Mouse (Mus musculus) CH12.LX (cell line): ENCODE measurements around the gene Gtf2f1. TPM values are rescaled to one million over a fixed set of nuclear protein-coding genes. Genes with fewer than 3 reads are reported as not detected.

ENCODE experiments used
- DNase-seq: peaks from one replicate; pipeline ENCODE4 v3.0.0-alpha.2; 2013; ENCODE audit errors: extremely low read depth
- H3K27ac ChIP-seq: 2 replicates; pipeline ENCODE4 v1.5.1; 2012; ENCODE audit warnings: low read depth, mild to moderate bottlenecking, control low read depth, moderate library complexity; ENCODE audit not compliant: insufficient read depth
- H3K27me3 ChIP-seq: replicated peaks from 2 replicates; pipeline ENCODE3; 2012; ENCODE audit warnings: inconsistent platforms
- H3K36me3 ChIP-seq, 2 experiments: replicated peaks in 1 of 2; 2 replicates each; pipeline versions ENCODE3 to v1.6.1; 2012; ENCODE audit warnings: inconsistent platforms in 1 of 2, low read length in 1 of 2, mild to moderate bottlenecking in 1 of 2, mixed read lengths in 1 of 2, moderate library complexity in 1 of 2; ENCODE audit not compliant: control insufficient read depth in 1 of 2, insufficient read depth in 1 of 2
- H3K4me1 ChIP-seq, 2 experiments: 2 replicates each; pipeline ENCODE4 v1.6.1; 2012; ENCODE audit warnings: inconsistent platforms in 1 of 2, moderate library complexity in 1 of 2; ENCODE audit not compliant: insufficient read depth in 2 of 2, control insufficient read depth in 1 of 2
- H3K4me2 ChIP-seq: 2 replicates; pipeline ENCODE4 v1.6.1; 2012; ENCODE audit warnings: low read depth, mild to moderate bottlenecking, control low read depth; ENCODE audit not compliant: poor library complexity, insufficient read depth, severe bottlenecking
- H3K4me3 ChIP-seq, 3 experiments: fragments of 150-350 bp in 1 of 3; sonication (generic) in 1 of 3; replicated peaks in 1 of 3; 2 replicates each; pipeline versions ENCODE3 to v1.5.1; 2011 to 2012; ENCODE audit warnings: low read depth in 2 of 3, low read length in 2 of 3, mild to moderate bottlenecking in 2 of 3, moderate library complexity in 2 of 3, control low read depth in 1 of 3, improper control_type of control experiment in 1 of 3, inconsistent platforms in 1 of 3, mixed read lengths in 1 of 3; ENCODE audit not compliant: poor library complexity in 1 of 3
- H3K79me2 ChIP-seq: replicated peaks from 2 replicates; pipeline ENCODE4 v1.6.1; 2012; ENCODE audit warnings: mild to moderate bottlenecking, moderate library complexity; ENCODE audit not compliant: control insufficient read depth, poor library complexity, insufficient read depth, severe bottlenecking; ENCODE audit errors: extremely low read depth
- H3K9ac ChIP-seq: 2 replicates; pipeline ENCODE4 v1.6.1; 2012; ENCODE audit warnings: low read depth, mild to moderate bottlenecking, control low read depth, moderate library complexity; ENCODE audit not compliant: insufficient read depth
- H3K9me3 ChIP-seq: replicated peaks from 2 replicates; pipeline ENCODE3; 2012; ENCODE audit warnings: low read length, inconsistent platforms, mixed read lengths
- BHLHE40 ChIP-seq: IDR thresholded peaks from 2 replicates; pipeline ENCODE4 v1.6.1; 2011; ENCODE audit warnings: mild to moderate bottlenecking, low read depth, low read length, improper control_type of control experiment
- CHD1 ChIP-seq: IDR thresholded peaks from 2 replicates; pipeline ENCODE4 v1.6.1; 2012; ENCODE audit warnings: low read depth, low read length, improper control_type of control experiment, inconsistent platforms
- ELF1 ChIP-seq: IDR thresholded peaks from 2 replicates; pipeline ENCODE4 v1.6.1; 2014; ENCODE audit warnings: low read depth, mild to moderate bottlenecking, inconsistent platforms, low read length, improper control_type of control experiment
- HCFC1 ChIP-seq: IDR thresholded peaks from 2 replicates; pipeline ENCODE4 v1.6.1; 2012; ENCODE audit warnings: low read depth, mild to moderate bottlenecking, inconsistent platforms, low read length, improper control_type of control experiment
- MAZ ChIP-seq: IDR thresholded peaks from 2 replicates; pipeline ENCODE4 v1.6.1; 2012; ENCODE audit warnings: low read depth, mild to moderate bottlenecking, inconsistent platforms, low read length, improper control_type of control experiment, moderate library complexity
- MEF2A ChIP-seq: IDR thresholded peaks from 2 replicates; pipeline ENCODE4 v1.6.1; 2014; ENCODE audit warnings: low read depth, mild to moderate bottlenecking, inconsistent platforms, low read length, improper control_type of control experiment, borderline replicate concordance
- MXI1 ChIP-seq: IDR thresholded peaks from 2 replicates; pipeline ENCODE4 v1.6.1; 2011; ENCODE audit warnings: mild to moderate bottlenecking, low read depth, low read length, improper control_type of control experiment
- NELFE ChIP-seq: IDR thresholded peaks from 2 replicates; pipeline ENCODE4 v1.6.1; 2011; ENCODE audit warnings: low read depth, low read length, improper control_type of control experiment
- NRF1 ChIP-seq: IDR thresholded peaks from 2 replicates; pipeline ENCODE4 v1.6.1; 2014; ENCODE audit warnings: low read depth, mild to moderate bottlenecking, inconsistent platforms, low read length, improper control_type of control experiment, moderate library complexity
- PAX5 ChIP-seq: IDR thresholded peaks from 2 replicates; pipeline ENCODE4 v1.6.1; 2012; ENCODE audit warnings: low read length, inconsistent platforms, mixed read lengths
- RAD21 ChIP-seq: IDR thresholded peaks from 2 replicates; pipeline ENCODE4 v1.6.1; 2011; ENCODE audit warnings: low read depth, mild to moderate bottlenecking, low read length, improper control_type of control experiment, moderate library complexity
- RCOR1 ChIP-seq: conservative IDR thresholded peaks from 2 replicates; pipeline ENCODE4 v1.6.1; 2012; ENCODE audit warnings: low read depth, mild to moderate bottlenecking, inconsistent platforms, low read length, improper control_type of control experiment
- SMC3 ChIP-seq: IDR thresholded peaks from 2 replicates; pipeline ENCODE4 v1.6.1; 2011; ENCODE audit warnings: low read depth, low read length, improper control_type of control experiment
- TBP ChIP-seq: conservative IDR thresholded peaks from 2 replicates; pipeline ENCODE4 v1.6.1; 2011; ENCODE audit warnings: low read depth, low read length, improper control_type of control experiment
- TCF12 ChIP-seq: IDR thresholded peaks from 2 replicates; pipeline ENCODE4 v1.6.1; 2014; ENCODE audit warnings: low read depth, mild to moderate bottlenecking, inconsistent platforms, low read length, improper control_type of control experiment
- USF2 ChIP-seq: conservative IDR thresholded peaks from 2 replicates; pipeline ENCODE4 v1.6.1; 2011; ENCODE audit warnings: low read depth, low read length, improper control_type of control experiment
- dilution Hi-C: fragments of 300-500 bp; cut with MboI; formaldehyde crosslinking; loops from 2 replicates; pipeline ENCODE4 v1.14.3; 2020; ENCODE audit warnings: low sequenced_read_pairs; ENCODE audit not compliant: extremely low pct_unique_long_range_greater_than_20kb, extremely low pct_ligation_motif_present
- in situ Hi-C: fragments of 300-500 bp; cut with MboI; formaldehyde crosslinking; loops from 3 replicates; pipeline ENCODE4 v1.14.3; 2019; ENCODE audit warnings: low sequenced_read_pairs, low pct_ligation_motif_present, low pct_unique_long_range_greater_than_20kb, mixed read lengths
- polyA plus RNA-seq: library from polyadenylated mRNA; unstranded; fragments of >175 nt; gene quantifications from 2 replicates; pipeline ENCODE4 v1.2.1, GENCODE M21; 2012; ENCODE audit warnings: low read depth; ENCODE audit not compliant: insufficient read length
- total RNA-seq, 2 experiments: library from RNA; depleted of rRNA; stranded (reverse); fragments of 300-350 nt in 1 of 2; fragments of >200 nt in 1 of 2; gene quantifications; 2 replicates each; pipeline ENCODE4 v1.2.3; 2012 to 2014

Gene Gtf2f1
- total and polyA plus RNA-seq, 3 experiments = 50.5 to 109 (median 80.4) TPM

DNA sequence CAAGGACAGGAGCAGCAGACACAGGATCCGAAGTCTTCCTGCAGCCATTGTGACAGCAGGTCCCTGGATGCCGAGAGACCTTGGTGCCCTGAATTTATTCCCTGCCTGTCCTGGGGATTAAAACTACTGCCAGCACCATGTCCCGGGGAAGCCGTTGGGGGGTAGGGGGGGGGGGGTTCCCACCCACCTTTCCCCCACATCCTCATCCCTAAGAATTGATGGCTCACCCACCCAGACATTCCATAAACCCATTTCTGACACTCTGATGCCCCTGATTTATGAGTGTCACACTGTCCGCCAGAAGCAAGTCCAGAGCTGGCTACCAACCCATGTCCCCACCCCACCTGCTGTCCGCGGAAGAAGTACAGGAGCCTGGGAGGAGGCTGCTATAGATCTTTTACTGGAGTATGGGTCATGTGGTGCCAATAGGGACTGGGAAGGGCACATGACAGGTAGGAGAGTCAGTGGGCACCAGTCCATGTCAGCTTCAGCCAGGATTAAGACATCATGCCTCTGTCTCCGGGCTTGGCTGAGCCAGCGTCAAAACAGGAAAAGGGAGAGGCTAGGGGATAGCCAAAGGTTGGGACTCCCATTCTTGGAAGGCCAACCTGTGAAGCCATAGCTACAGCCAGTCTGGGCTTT is 11.0 kb downstream of the Gtf2f1 start, which contains the start of gene Pspn:
TSS of gene Pspn (minus strand) at position 51 of the 642 bp plus-strand sequence.
- H3K27me3 ChIP-seq = no peaks in the 10 kb centered on the region
- no peak within 1 kb of the TSS for H3K4me3 ChIP-seq
- no peak within 1 kb of the TSS for H3K9ac ChIP-seq
- peaks cover 50 to 84% of the 10 kb centered on the region in 2 experiments for H3K36me3 ChIP-seq
- TF ChIP-seq TCF12 (no peak), NELFE (no peak), USF2 (no peak), MAZ (no peak), HCFC1 (no peak), MEF2A (no peak), CHD1 (no peak), RAD21 (no peak), TBP (no peak), NRF1 (no peak), SMC3 (no peak), PAX5 (no peak), RCOR1 (no peak), MXI1 (no peak), ELF1 (no peak)
- dilution Hi-C loops = no loop called here
- peaks cover 4 to 33% of the 10 kb centered on the region in 2 experiments; a peak in 3 of 4 replicates for H3K4me1 ChIP-seq
- no peak within 1 kb of the TSS for H3K27ac ChIP-seq
- H3K9me3 ChIP-seq = no peaks in the 10 kb centered on the region
- DNase-seq = no peak
- no peaks in the 10 kb centered on the region for H3K79me2 ChIP-seq
- in situ Hi-C loops = loop anchor here (10.0 kb wide), 2 partner anchors 205 to 335 kb away; no protein-coding TSS in a partner anchor
- H3K4me2 ChIP-seq = no peak within 1 kb of the TSS

DNA sequence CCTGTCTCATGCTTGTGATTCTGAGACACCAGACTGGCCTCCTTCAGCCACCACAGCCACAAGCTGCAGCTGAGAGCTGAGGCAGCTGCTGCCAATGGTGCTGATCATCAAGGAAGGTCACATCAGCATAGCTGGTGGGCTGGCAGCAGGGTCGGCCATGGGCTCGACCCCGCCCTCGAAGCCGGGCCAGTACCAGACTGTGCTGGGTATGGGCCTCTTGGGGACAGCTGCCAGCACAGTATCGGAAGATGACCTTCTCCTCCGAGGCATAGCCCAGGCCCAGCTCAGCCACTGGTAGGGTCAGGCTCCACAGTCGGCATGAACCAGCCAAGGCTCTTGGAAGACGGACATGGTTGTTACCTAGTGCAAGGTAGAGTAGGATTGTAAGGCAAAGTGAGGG is 11.7 kb downstream of the Gtf2f1 start:
- no peak overlapping the region for H3K4me2 ChIP-seq
- peaks cover 4 to 33% of the 10 kb centered on the region in 2 experiments; a peak in 3 of 4 replicates for H3K4me1 ChIP-seq
- dilution Hi-C loops (no loop called here), in situ Hi-C loops (loop anchor here (10.0 kb wide), 2 partner anchors 205 to 335 kb away; no protein-coding TSS in a partner anchor)
- no peak overlapping the region for H3K9ac ChIP-seq
- peaks cover 49 to 85% of the 10 kb centered on the region in 2 experiments for H3K36me3 ChIP-seq
- H3K79me2 ChIP-seq = no peaks in the 10 kb centered on the region
- H3K27ac ChIP-seq = no peak overlapping the region
- H3K27me3 ChIP-seq = no peaks in the 10 kb centered on the region
- TF ChIP-seq ELF1 = no peak
- TF ChIP-seq BHLHE40 = 0 out of 2 replicates have a peak, but pooled peaks have one; percentile 26
- no peaks in the 10 kb centered on the region for H3K9me3 ChIP-seq
- H3K4me3 ChIP-seq = no peak overlapping the region
- DNase-seq = no peak
